Mouse (Mus musculus): ENCODE measurements around the gene Scn2a.

Gene Scn2a

DNA sequence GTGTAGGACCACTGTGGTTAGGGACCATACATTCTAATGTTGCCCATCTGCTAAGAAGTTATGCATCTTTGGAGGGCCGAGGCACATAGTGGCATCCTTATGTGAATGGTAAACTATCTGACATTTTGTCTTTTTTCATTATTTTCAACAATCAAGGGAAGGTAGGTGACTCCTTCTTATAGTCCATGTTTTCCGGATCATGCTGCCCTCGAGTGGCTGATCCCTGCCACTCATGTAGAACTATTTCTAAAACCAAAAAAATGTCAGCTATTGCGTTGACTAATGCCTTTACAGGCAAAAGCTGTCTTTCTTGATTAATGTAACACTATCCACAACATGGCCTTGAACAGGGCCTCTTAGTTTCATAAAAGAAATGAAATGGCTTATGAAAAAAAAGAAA lies 59.0 kb downstream of the Scn2a start:
- Histone ChIP-seq H3K36me3 (ENCODE audit: insufficient read depth, low read length) (no peaks in the 10 kb centered on the region), H3K4me3 (replicated peaks; ENCODE audit: low read length) (no peak overlapping the region), H3K4me1 (replicated peaks; ENCODE audit: low read depth, low read length) (no peaks in the 10 kb centered on the region), H3K9me3 (ENCODE audit: low read length) (no peaks in the 10 kb centered on the region), H3K27me3 (ENCODE audit: insufficient read depth, low read length) (no peaks in the 10 kb centered on the region)
- TF ChIP-seq POU5F1 (IDR thresholded peaks at IDR 0.05; ENCODE audit: borderline replicate concordance, low read length) = no peak

DNA sequence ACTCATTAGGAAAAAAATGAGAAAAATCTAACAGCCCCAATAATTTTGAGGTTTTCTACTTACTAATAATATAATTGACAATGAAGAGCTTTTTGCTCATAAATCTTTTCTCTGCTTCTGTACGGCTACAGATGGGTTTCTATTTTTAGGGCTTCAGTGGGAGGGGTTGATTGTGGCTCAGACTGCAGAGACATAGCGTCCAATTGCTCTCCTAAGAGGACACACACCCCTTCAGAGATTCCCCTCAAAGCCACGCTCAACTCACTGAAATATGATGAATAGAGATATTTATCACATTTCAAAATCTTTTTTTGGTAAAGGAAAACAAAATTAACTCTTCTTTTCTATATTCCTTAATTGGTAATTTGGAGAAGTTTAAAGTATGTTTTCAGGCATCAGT lies 64.6 kb downstream of the Scn2a start:
- no peaks in the 10 kb centered on the region for H3K9me3 ChIP-seq (ENCODE audit: low read length)
- TF ChIP-seq NANOG (IDR thresholded peaks at IDR 0.05; ENCODE audit: borderline replicate concordance, low read length) (no peak), POU5F1 (IDR thresholded peaks at IDR 0.05; ENCODE audit: borderline replicate concordance, low read length) (no peak), CTCF (conservative IDR thresholded peaks at IDR 0.05; ENCODE audit: low read length) (no peak)
- no peaks in the 10 kb centered on the region for H3K27me3 ChIP-seq (ENCODE audit: insufficient read depth, low read length)
- H3K4me1 ChIP-seq (replicated peaks; ENCODE audit: low read depth, low read length) = no peaks in the 10 kb centered on the region
- no peaks in the 10 kb centered on the region for H3K36me3 ChIP-seq (ENCODE audit: insufficient read depth, low read length)
- no peak overlapping the region for H3K4me3 ChIP-seq (replicated peaks; ENCODE audit: low read length)

DNA sequence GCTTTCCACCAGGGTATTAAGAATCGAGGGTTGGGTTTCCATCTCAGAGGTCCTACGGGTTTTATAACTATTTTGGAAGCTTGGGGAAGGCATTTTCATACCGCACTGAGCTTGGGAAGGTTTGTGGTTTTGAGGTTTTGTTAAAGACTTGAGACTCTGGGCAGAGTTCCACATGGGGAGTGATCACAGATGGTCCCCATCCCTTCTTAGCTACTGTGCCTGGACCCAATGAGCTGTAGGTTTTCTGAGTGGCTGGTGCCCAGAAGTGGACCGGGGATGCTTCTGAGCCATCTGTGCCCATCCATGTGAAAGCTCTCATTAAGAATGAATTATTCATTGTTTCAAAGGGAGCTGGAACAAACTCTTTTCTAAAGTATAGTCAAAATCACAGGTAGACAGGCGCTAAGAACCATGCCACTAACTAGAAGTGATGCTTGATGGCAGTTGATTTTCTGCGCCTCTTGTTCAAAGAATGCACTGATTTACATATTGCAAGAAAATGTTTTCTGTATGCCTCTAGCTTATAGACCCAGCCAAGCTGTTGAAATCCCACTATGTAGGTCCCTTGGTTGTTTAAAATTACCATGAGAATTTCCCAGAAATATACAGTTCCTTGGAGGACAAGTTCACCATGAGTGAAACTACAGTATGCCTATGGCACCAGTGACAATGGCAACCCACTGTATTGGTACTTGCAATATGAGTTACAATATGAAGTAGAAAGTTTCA lies 70.0 kb downstream of the Scn2a start:
- no peaks in the 10 kb centered on the region for H3K36me3 ChIP-seq (ENCODE audit: insufficient read depth, low read length)
- TF ChIP-seq POU5F1 (IDR thresholded peaks at IDR 0.05; ENCODE audit: borderline replicate concordance, low read length) (no peak), NANOG (IDR thresholded peaks at IDR 0.05; ENCODE audit: borderline replicate concordance, low read length) (no peak)
- H3K9me3 ChIP-seq (ENCODE audit: low read length) = no peaks in the 10 kb centered on the region
- 0 out of 2 replicates have a peak, but pooled peaks cover 2% of the 10 kb centered on the region for H3K4me1 ChIP-seq (replicated peaks; ENCODE audit: low read depth, low read length)
- H3K4me3 ChIP-seq (replicated peaks; ENCODE audit: low read length) = no peak overlapping the region
- no peaks in the 10 kb centered on the region for H3K27me3 ChIP-seq (ENCODE audit: insufficient read depth, low read length)

DNA sequence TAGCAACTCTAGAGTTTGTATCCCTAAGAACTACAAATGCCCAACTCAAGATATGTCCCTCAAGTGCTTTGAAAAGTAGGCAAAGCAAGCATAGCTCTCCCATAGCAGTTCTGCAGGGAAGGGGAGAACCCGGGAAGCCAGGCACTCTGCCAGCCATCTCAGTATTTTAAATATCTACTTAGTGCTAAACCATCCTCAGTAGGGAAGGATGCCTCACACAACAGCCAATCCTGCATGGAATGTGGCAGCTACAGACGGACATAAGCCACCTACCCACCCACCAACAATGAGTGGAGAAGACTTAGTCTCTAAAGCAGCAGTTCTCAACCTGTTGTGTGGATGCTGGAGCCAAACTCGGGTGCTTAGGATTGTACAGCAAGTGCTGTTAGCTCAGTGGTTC lies 73.9 kb downstream of the Scn2a start:
- H3K36me3 ChIP-seq (ENCODE audit: insufficient read depth, low read length) = no peaks in the 10 kb centered on the region
- no peak overlapping the region for H3K4me3 ChIP-seq (replicated peaks; ENCODE audit: low read length)
- H3K9me3 ChIP-seq (ENCODE audit: low read length) = no peaks in the 10 kb centered on the region
- 0 out of 2 replicates have a peak, but pooled peaks cover 2% of the 10 kb centered on the region for H3K4me1 ChIP-seq (replicated peaks; ENCODE audit: low read depth, low read length)
- TF ChIP-seq NANOG (IDR thresholded peaks at IDR 0.05; ENCODE audit: borderline replicate concordance, low read length) = no peak
- TF ChIP-seq POU5F1 (IDR thresholded peaks at IDR 0.05; ENCODE audit: borderline replicate concordance, low read length) = no peak
- no peak for TF ChIP-seq CTCF (conservative IDR thresholded peaks at IDR 0.05; ENCODE audit: low read length)
- no peaks in the 10 kb centered on the region for H3K27me3 ChIP-seq (ENCODE audit: insufficient read depth, low read length)

DNA sequence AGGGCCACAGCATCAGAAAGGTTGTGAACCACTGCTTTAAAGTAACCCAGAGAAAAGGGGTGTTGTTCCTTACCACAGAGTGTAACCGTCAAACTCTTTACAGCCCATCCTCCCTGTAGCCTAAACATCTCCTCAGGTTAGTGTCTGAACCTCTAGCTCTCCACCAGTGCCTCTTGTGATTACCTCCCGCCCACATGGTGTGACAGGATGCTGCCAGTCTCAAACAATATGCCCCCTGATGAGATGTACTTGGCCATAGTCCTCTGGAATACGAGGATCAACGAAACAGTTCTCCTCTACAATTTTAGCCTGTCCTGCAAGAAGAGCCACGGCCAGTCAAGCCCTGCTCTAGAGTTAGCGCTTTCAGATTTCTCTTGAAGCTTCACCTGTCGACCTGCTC lies 74.5 kb downstream of the Scn2a start:
- TF ChIP-seq CTCF (conservative IDR thresholded peaks at IDR 0.05; ENCODE audit: low read length) = no peak
- H3K36me3 ChIP-seq (ENCODE audit: insufficient read depth, low read length) = no peaks in the 10 kb centered on the region
- no peaks in the 10 kb centered on the region for H3K9me3 ChIP-seq (ENCODE audit: low read length)
- H3K27me3 ChIP-seq (ENCODE audit: insufficient read depth, low read length) = no peaks in the 10 kb centered on the region
- H3K4me3 ChIP-seq (replicated peaks; ENCODE audit: low read length) = no peak overlapping the region
- 0 out of 2 replicates have a peak, but pooled peaks cover 2% of the 10 kb centered on the region for H3K4me1 ChIP-seq (replicated peaks; ENCODE audit: low read depth, low read length)

DNA sequence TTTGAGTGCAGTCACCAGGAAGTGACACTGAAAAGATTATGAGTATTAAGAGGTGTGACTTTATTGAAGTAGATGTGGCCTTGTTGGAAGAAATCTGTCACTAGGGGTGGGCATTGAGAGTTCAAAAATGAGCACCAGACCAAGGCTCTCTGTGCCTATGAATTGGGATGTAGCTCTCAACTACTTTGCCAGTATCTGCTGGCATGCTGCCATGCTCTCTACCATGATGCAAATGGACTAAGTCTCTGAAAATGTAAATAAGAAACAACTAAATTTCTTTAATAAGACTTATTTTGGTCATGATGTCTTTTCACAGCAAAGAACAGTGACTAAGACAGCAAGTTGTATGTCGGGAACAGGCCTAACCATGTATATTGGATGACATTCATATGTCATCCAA lies 79.7 kb downstream of the Scn2a start:
- Histone ChIP-seq H3K9me3 (ENCODE audit: low read length) (no peaks in the 10 kb centered on the region), H3K36me3 (ENCODE audit: insufficient read depth, low read length) (no peaks in the 10 kb centered on the region), H3K4me1 (replicated peaks; ENCODE audit: low read depth, low read length) (no peaks in the 10 kb centered on the region), H3K4me3 (replicated peaks; ENCODE audit: low read length) (no peak overlapping the region), H3K27me3 (ENCODE audit: insufficient read depth, low read length) (no peaks in the 10 kb centered on the region)
- TF ChIP-seq CTCF (conservative IDR thresholded peaks at IDR 0.05; ENCODE audit: low read length) (no peak), POU5F1 (IDR thresholded peaks at IDR 0.05; ENCODE audit: borderline replicate concordance, low read length) (no peak), NANOG (IDR thresholded peaks at IDR 0.05; ENCODE audit: borderline replicate concordance, low read length) (no peak)

DNA sequence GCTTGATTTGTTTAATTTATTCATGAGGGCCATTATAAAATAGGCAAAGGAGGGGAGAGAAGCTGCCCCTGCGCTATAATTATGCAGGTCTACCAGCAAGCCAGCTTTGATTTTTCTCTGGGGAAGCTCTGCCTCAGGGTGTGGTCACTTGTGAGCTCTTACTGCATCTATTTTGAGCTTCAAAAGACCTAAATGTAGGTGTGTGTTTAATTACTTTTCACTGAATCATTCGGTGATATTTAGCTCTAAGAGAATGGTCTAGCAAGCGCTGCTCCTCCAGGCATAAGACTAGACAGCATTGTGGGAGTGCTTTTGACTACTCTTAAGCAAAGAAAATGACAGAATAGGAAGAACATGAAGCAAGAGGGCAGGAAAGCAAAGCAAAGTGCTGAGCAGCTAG lies 80.6 kb downstream of the Scn2a start:
- no peak for TF ChIP-seq CTCF (conservative IDR thresholded peaks at IDR 0.05; ENCODE audit: low read length)
- no peak for TF ChIP-seq NANOG (IDR thresholded peaks at IDR 0.05; ENCODE audit: borderline replicate concordance, low read length)
- TF ChIP-seq POU5F1 (IDR thresholded peaks at IDR 0.05; ENCODE audit: borderline replicate concordance, low read length) = no peak
- Histone ChIP-seq H3K36me3 (ENCODE audit: insufficient read depth, low read length) (no peaks in the 10 kb centered on the region), H3K9me3 (ENCODE audit: low read length) (no peaks in the 10 kb centered on the region), H3K27me3 (ENCODE audit: insufficient read depth, low read length) (no peaks in the 10 kb centered on the region), H3K4me3 (replicated peaks; ENCODE audit: low read length) (no peak overlapping the region), H3K4me1 (replicated peaks; ENCODE audit: low read depth, low read length) (no peaks in the 10 kb centered on the region)

DNA sequence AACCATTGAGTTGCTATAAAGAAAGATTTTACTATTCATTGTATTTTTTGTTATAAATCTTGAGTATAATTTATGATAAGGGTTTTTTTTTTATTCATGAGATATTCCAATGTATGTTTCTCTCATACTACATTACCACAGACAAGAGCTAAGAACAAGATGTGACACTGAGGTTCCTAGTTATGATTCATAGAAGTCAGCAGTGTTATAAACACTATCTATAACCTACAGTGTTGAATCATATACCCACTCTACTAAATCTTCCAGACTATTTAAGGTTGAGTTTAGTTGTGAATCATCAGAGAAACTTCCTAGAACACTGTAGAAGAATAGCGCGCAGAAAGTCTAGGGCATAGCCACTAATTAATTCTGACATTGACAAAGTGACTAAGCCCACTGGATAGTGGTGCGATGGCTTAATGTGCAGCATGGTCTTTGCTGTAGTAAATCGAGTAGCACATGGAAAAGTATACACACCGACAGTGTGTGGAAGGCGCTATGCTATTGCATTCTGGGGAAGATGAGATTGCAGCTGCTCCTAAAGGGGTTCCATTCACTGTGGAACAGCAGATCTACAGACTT lies 101.7 kb downstream of the Scn2a start:
- H3K9me3 ChIP-seq (ENCODE audit: low read length) = peaks cover 3% of the 10 kb centered on the region; the same call in 1 of the 2 replicates
- no peaks in the 10 kb centered on the region for H3K4me1 ChIP-seq (replicated peaks; ENCODE audit: low read depth, low read length)
- no peaks in the 10 kb centered on the region for H3K36me3 ChIP-seq (ENCODE audit: insufficient read depth, low read length)
- TF ChIP-seq CTCF (conservative IDR thresholded peaks at IDR 0.05; ENCODE audit: low read length) (no peak), NANOG (IDR thresholded peaks at IDR 0.05; ENCODE audit: borderline replicate concordance, low read length) (no peak), POU5F1 (IDR thresholded peaks at IDR 0.05; ENCODE audit: borderline replicate concordance, low read length) (no peak)
- no peak overlapping the region for H3K4me3 ChIP-seq (replicated peaks; ENCODE audit: low read length)
- H3K27me3 ChIP-seq (ENCODE audit: insufficient read depth, low read length) = no peaks in the 10 kb centered on the region

DNA sequence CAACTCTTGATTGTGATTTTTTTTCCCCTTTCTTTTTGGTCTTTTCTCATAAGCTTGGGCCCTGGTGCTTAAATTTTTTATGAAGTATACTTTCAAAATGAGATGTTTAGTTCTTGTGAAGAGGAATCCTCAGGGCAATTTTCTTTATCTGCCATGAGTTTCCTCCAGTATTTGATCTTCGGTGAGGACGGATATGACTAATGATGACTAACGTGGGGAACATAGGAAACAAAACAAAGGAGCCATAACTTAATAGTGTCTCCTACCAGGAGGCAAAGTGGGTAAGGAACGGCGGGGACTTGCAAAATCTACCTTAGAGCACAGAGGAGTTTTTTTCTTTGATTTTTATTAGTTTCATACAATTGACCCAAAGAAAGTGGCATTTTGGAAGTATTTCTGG lies 124.8 kb downstream of the Scn2a start:
- Histone ChIP-seq H3K27me3 (ENCODE audit: insufficient read depth, low read length) (no peaks in the 10 kb centered on the region), H3K4me1 (replicated peaks; ENCODE audit: low read depth, low read length) (no peaks in the 10 kb centered on the region), H3K36me3 (ENCODE audit: insufficient read depth, low read length) (no peaks in the 10 kb centered on the region), H3K4me3 (replicated peaks; ENCODE audit: low read length) (no peak overlapping the region), H3K9me3 (ENCODE audit: low read length) (no peaks in the 10 kb centered on the region)
- TF ChIP-seq POU5F1 (IDR thresholded peaks at IDR 0.05; ENCODE audit: borderline replicate concordance, low read length) = no peak
- no peak for TF ChIP-seq CTCF (conservative IDR thresholded peaks at IDR 0.05; ENCODE audit: low read length)

Measured in E14TG2a.4 (cell line).